In genomic region chr7:118488060-118488664, GRCm38 (mm10) we compare ENCODE assay signal across 11 mouse cellular contexts. TPM values are rescaled to one million over a fixed set of nuclear protein-coding genes. Genes with fewer than 3 reads are reported as not detected.
DNase-seq lines count a peak whose midpoint lies in the region; ATAC-seq and TF ChIP-seq lines count a peak whose summit lies in the region.
"Had no signal": no experiment of that assay in that cellular context is flagged by ENCODE, and none has a peak within 500 bp of the region (broad histone marks: within the 10 kb centered on the region; RNA-seq: fewer than 3 reads in every experiment).

No protein-coding gene starts in this region.

- peaks cover 23% of the 10 kb centered on the region for H3K27me3 ChIP-seq in heart, embryonic 11.5 days (ENCODE audit: control insufficient read depth, insufficient read depth, low read length)
- H3K27me3 ChIP-seq in lung, embryonic 16.5 days (ENCODE audit: control insufficient read depth, insufficient read depth, low read depth, low read length) = no peaks in the 10 kb centered on the region
- H3K27me3 ChIP-seq in limb, embryonic 14.5 days (ENCODE audit: control insufficient read depth, insufficient read depth, low read length) = peaks cover 8% of the 10 kb centered on the region; the same call in 1 of the 2 replicates
- H3K27me3 ChIP-seq in stomach, postnatal 0 days (ENCODE audit: control insufficient read depth, insufficient read depth, low read length) = no peaks in the 10 kb centered on the region

- no peak for TF ChIP-seq POLR2A in limb, embryonic 14.5 days (IDR thresholded peaks at IDR 0.05; ENCODE audit: borderline replicate concordance, extremely low read depth, insufficient read depth, insufficient read length)

- H3K9ac ChIP-seq in heart, embryonic 11.5 days (ENCODE audit: low read depth, low read length) = no peak overlapping the region
- H3K9ac ChIP-seq in lung, embryonic 16.5 days (ENCODE audit: low read length) = peak overlapping the region; percentile 40; the same call in 1 of the 2 replicates
- H3K9ac ChIP-seq in limb, embryonic 14.5 days (ENCODE audit: low read depth, low read length, severe bottlenecking) = no peak overlapping the region
- H3K9ac ChIP-seq in stomach, postnatal 0 days (ENCODE audit: low read length) = peak overlapping the region; percentile 38; the same call in 1 of the 2 replicates

- H3K36me3 ChIP-seq in heart, embryonic 11.5 days (ENCODE audit: control insufficient read depth, insufficient read depth, low read length) = no peaks in the 10 kb centered on the region; the same call in 1 of the 2 replicates
- 0 out of 2 replicates have a peak, but pooled peaks cover 6% of the 10 kb centered on the region for H3K36me3 ChIP-seq in lung, embryonic 16.5 days (ENCODE audit: control insufficient read depth, insufficient read depth, low read length)
- peaks cover 43% of the 10 kb centered on the region for H3K36me3 ChIP-seq in limb, embryonic 14.5 days (ENCODE audit: control insufficient read depth, insufficient read depth, low read length)
- H3K36me3 ChIP-seq in stomach, postnatal 0 days (ENCODE audit: control insufficient read depth, insufficient read depth, low read length) = peaks cover 4% of the 10 kb centered on the region
- H3K36me3 ChIP-seq: forebrain, embryonic 10.5 days had no signal

- peak; percentile 42; the same call in 1 of the 2 replicates for TF ChIP-seq CTCF in stomach, postnatal 0 days (IDR thresholded peaks at IDR 0.05; ENCODE audit: low read depth)

- WGBS in heart, embryonic 11.5 days (ENCODE audit: insufficient replicate concordance) = 22% methylated on average over 8 of the region's 8 CpGs
- WGBS in lung, embryonic 16.5 days = 21% methylated on average over 8 of the region's 8 CpGs
- 33% methylated on average over 8 of the region's 8 CpGs for WGBS in limb, embryonic 14.5 days
- 28% methylated on average over 8 of the region's 8 CpGs for WGBS in stomach, postnatal 0 days

- intact Hi-C loops in heart, postnatal 36 days (cut with DNase I) = no loop called here

- ATAC-seq in heart, embryonic 11.5 days (replicated peaks; ENCODE audit: insufficient number of reproducible peaks, low FRiP score, low TSS enrichment) = no peak
- no peak for ATAC-seq in lung, embryonic 16.5 days (ENCODE audit: low read depth)
- ATAC-seq in limb, embryonic 14.5 days (ENCODE audit: low FRiP score, low read depth) = no peak
- no peak for ATAC-seq in stomach, postnatal 0 days (ENCODE audit: low FRiP score, low TSS enrichment)
- ATAC-seq: CD4-positive, CD25-positive, alpha-beta regulatory T cell, adult 4 months had no signal

- DNase-seq in heart, postnatal 36 days = no peak
- no peak for DNase-seq in lung, adult 18-20 months
- no peak for DNase-seq in limb, embryonic 14.5 days (ENCODE audit: low spot score)
- peak; percentile 27 for DNase-seq in stomach, postnatal 0 days (ENCODE audit: low spot score)
- DNase-seq in embryo, embryonic 9.5 days (ENCODE audit: extremely low spot score) = no peak
- no peak for DNase-seq in urinary bladder, adult 2 months (ENCODE audit: low spot score)
- DNase-seq: cerebellum, adult 2 months had no signal

- H3K4me3 ChIP-seq in heart, embryonic 11.5 days (ENCODE audit: low read depth, low read length) = no peak overlapping the region; the same call in 1 of the 2 replicates
- H3K4me3 ChIP-seq in lung, embryonic 16.5 days (ENCODE audit: low read length) = peak overlapping the region; percentile 26
- 0 out of 2 replicates have a peak overlapping the region, but pooled peaks have one; percentile 0 for H3K4me3 ChIP-seq in limb, embryonic 14.5 days (replicated peaks; ENCODE audit: low read length)
- H3K4me3 ChIP-seq in stomach, postnatal 0 days (ENCODE audit: low read depth, low read length) = peak overlapping the region; percentile 19
- H3K4me3 ChIP-seq: forebrain, embryonic 10.5 days had no signal

- peak overlapping the region; percentile 44 for H3K4me2 ChIP-seq in heart, embryonic 11.5 days
- H3K4me2 ChIP-seq in lung, embryonic 16.5 days (ENCODE audit: low read depth, low read length) = peak overlapping the region; percentile 48
- peak overlapping the region; percentile 37 for H3K4me2 ChIP-seq in limb, embryonic 14.5 days (replicated peaks; ENCODE audit: low read depth, low read length, severe bottlenecking)
- H3K4me2 ChIP-seq in stomach, postnatal 0 days (replicated peaks; ENCODE audit: low read depth) = peak overlapping the region; percentile 82

- no peak overlapping the region for H3K27ac ChIP-seq in heart, embryonic 11.5 days (ENCODE audit: low read depth, low read length)
- peak overlapping the region; percentile 21 for H3K27ac ChIP-seq in lung, embryonic 16.5 days (ENCODE audit: low read length)
- 0 out of 2 replicates have a peak overlapping the region, but pooled peaks have one; percentile 19 for H3K27ac ChIP-seq in limb, embryonic 14.5 days (replicated peaks; ENCODE audit: low read depth, low read length)
- peak overlapping the region; percentile 41; the same call in 1 of the 2 replicates for H3K27ac ChIP-seq in stomach, postnatal 0 days (replicated peaks)
- H3K27ac ChIP-seq: forebrain, embryonic 10.5 days had no signal

- H3K4me1 ChIP-seq in heart, embryonic 11.5 days (ENCODE audit: control insufficient read depth, insufficient read depth, low read length) = peaks cover 12% of the 10 kb centered on the region
- peaks cover 37% of the 10 kb centered on the region for H3K4me1 ChIP-seq in lung, embryonic 16.5 days (replicated peaks; ENCODE audit: control insufficient read depth, insufficient read depth, low read length)
- H3K4me1 ChIP-seq in limb, embryonic 14.5 days (ENCODE audit: control insufficient read depth, insufficient read depth, low read length) = peaks cover 35% of the 10 kb centered on the region
- peaks cover 8% of the 10 kb centered on the region for H3K4me1 ChIP-seq in stomach, postnatal 0 days (replicated peaks; ENCODE audit: control insufficient read depth, insufficient read depth)

- no peak for TF ChIP-seq EP300 in stomach, postnatal 0 days (optimal IDR thresholded peaks at IDR 0.05)

- no peaks in the 10 kb centered on the region for H3K9me3 ChIP-seq in heart, embryonic 11.5 days (replicated peaks; ENCODE audit: control insufficient read depth, low read length)
- no peaks in the 10 kb centered on the region for H3K9me3 ChIP-seq in lung, embryonic 16.5 days (ENCODE audit: control insufficient read depth, low read length)
- no peaks in the 10 kb centered on the region for H3K9me3 ChIP-seq in limb, embryonic 14.5 days (ENCODE audit: control insufficient read depth, low read length)
- H3K9me3 ChIP-seq in stomach, postnatal 0 days (ENCODE audit: control insufficient read depth, low read length) = no peaks in the 10 kb centered on the region
- H3K9me3 ChIP-seq: forebrain, embryonic 10.5 days had no signal

RNA-seq across cellular contexts. Expression of gene Itpripl2, which starts 3.6 kb away (rescaled TPM):
- 1.2 and 1.4 TPM in 2 replicates for polyA plus RNA-seq in heart, embryonic 11.5 days (2014; fragmentation: Nextera tagmentation; extraction: Ambion mirVana)
- 10 to 100 TPM; 23.1 to 25.1 TPM for total RNA-seq in heart, postnatal 36 days (2021)
- 6.9 and 7.5 TPM in 2 replicates for polyA plus RNA-seq in lung, embryonic 16.5 days (2015; fragmentation: Nextera tagmentation; extraction: Ambion mirVana)
- polyA plus RNA-seq in limb, embryonic 14.5 days (2012; rRNA removed) = 18.1 and 20.7 TPM in 2 replicates
- 5.5 and 5.7 TPM in 2 replicates for polyA plus RNA-seq in limb, embryonic 14.5 days (2014; fragmentation: Nextera tagmentation; extraction: Ambion mirVana)
- 6.1 and 6.7 TPM in 2 replicates for polyA plus RNA-seq in stomach, postnatal 0 days (2015; fragmentation: Nextera tagmentation; extraction: Ambion mirVana)
- polyA plus RNA-seq in urinary bladder, adult 2 months (2012; rRNA removed) = 16.6 and 19.9 TPM in 2 replicates

RNA-seq across cellular contexts. Expression of gene Syt17, which starts 40.1 kb away (rescaled TPM):
- polyA plus RNA-seq in heart, embryonic 11.5 days (2014; fragmentation: Nextera tagmentation; extraction: Ambion mirVana) = 0.39 and 1.0 TPM in 2 replicates
- total RNA-seq in heart, postnatal 36 days (2021) = 1 to 10 TPM; 1.5 to 2.1 TPM
- 2.9 and 3.6 TPM in 2 replicates for polyA plus RNA-seq in lung, embryonic 16.5 days (2015; fragmentation: Nextera tagmentation; extraction: Ambion mirVana)
- 2.0 and 2.3 TPM in 2 replicates for polyA plus RNA-seq in limb, embryonic 14.5 days (2012; rRNA removed)
- polyA plus RNA-seq in limb, embryonic 14.5 days (2014; fragmentation: Nextera tagmentation; extraction: Ambion mirVana) = 1.6 and 1.7 TPM in 2 replicates
- 3.3 and 3.8 TPM in 2 replicates for polyA plus RNA-seq in stomach, postnatal 0 days (2015; fragmentation: Nextera tagmentation; extraction: Ambion mirVana)
- polyA plus RNA-seq in urinary bladder, adult 2 months (2012; rRNA removed) = 2.3 and 2.8 TPM in 2 replicates

RNA-seq across cellular contexts. Expression of gene Coq7, which starts 45.0 kb away (rescaled TPM):
- polyA plus RNA-seq in heart, embryonic 11.5 days (2014; fragmentation: Nextera tagmentation; extraction: Ambion mirVana) = 144 and 164 TPM in 2 replicates
- 100 to 1,000 TPM; 112 to 113 TPM for total RNA-seq in heart, postnatal 36 days (2021)
- polyA plus RNA-seq in lung, embryonic 16.5 days (2015; fragmentation: Nextera tagmentation; extraction: Ambion mirVana) = 116 and 117 TPM in 2 replicates
- polyA plus RNA-seq in limb, embryonic 14.5 days (2012; rRNA removed) = 53.0 and 60.3 TPM in 2 replicates
- polyA plus RNA-seq in limb, embryonic 14.5 days (2014; fragmentation: Nextera tagmentation; extraction: Ambion mirVana) = 90.5 and 97.4 TPM in 2 replicates
- polyA plus RNA-seq in stomach, postnatal 0 days (2015; fragmentation: Nextera tagmentation; extraction: Ambion mirVana) = 83.6 and 86.9 TPM in 2 replicates
- polyA plus RNA-seq in urinary bladder, adult 2 months (2012; rRNA removed) = 64.4 and 72.4 TPM in 2 replicates

Comparison
In these comparisons a context has a peak if more than half of its experiments do, and no peak if none do; other contexts are left out.
1. H3K9ac ChIP-seq: peak in lung, embryonic 16.5 days (single experiment) and stomach, postnatal 0 days (single experiment); none in heart, embryonic 11.5 days (single experiment) and limb, embryonic 14.5 days (single experiment).
2. Peak in every context shown above with its lines, with median percentiles within 50 percentile points of each other: H3K4me2 ChIP-seq.